Mouse (Mus musculus) midbrain, embryonic 13.5 days (tissue): ENCODE data around the gene Trim10. TPM values are rescaled to one million over a fixed set of nuclear protein-coding genes. Genes with fewer than 3 reads are reported as not detected.
"Not testable (repeated sequence)": the region's sequence is repeated elsewhere in the genome, so short reads cannot be mapped to it uniquely, and the experiment has no call there.

ENCODE experiments used
- ATAC-seq: fragments of 200-750 bp; cut with Nextera tagmentation; 2 replicates; pipeline ENCODE4 v1.8.0; 2017; ENCODE audit warnings: mild to moderate bottlenecking, moderate TSS enrichment, moderate library complexity
- H3K27ac ChIP-seq: fragments of 300-500 bp; sonication (generic); 2 replicates; pipeline ENCODE4 v1.5.1; 2015; ENCODE audit warnings: inconsistent platforms, mild to moderate bottlenecking, moderate library complexity
- H3K27me3 ChIP-seq: fragments of 300-500 bp; sonication (generic); 2 replicates; pipeline ENCODE4 v1.6.1; 2015; ENCODE audit warnings: mild to moderate bottlenecking, inconsistent platforms
- H3K36me3 ChIP-seq: fragments of 300-500 bp; sonication (generic); 2 replicates; pipeline ENCODE4 v1.6.1; 2015; ENCODE audit warnings: mild to moderate bottlenecking, inconsistent platforms
- H3K4me1 ChIP-seq: fragments of 300-500 bp; sonication (generic); replicated peaks from 2 replicates; pipeline ENCODE4 v1.6.1; 2015; ENCODE audit warnings: inconsistent platforms
- H3K4me2 ChIP-seq: fragments of 300-500 bp; sonication (generic); replicated peaks from 2 replicates; pipeline ENCODE4 v1.6.1; 2015; ENCODE audit warnings: moderate library complexity, mild to moderate bottlenecking, inconsistent platforms
- H3K4me3 ChIP-seq: fragments of 300-500 bp; sonication (generic); replicated peaks from 2 replicates; pipeline ENCODE4 v1.5.1; 2015; ENCODE audit warnings: mild to moderate bottlenecking, inconsistent platforms
- H3K9ac ChIP-seq: fragments of 300-500 bp; sonication (generic); replicated peaks from 2 replicates; pipeline ENCODE4 v1.6.1; 2015; ENCODE audit warnings: mild to moderate bottlenecking, inconsistent platforms
- H3K9me3 ChIP-seq: fragments of 300-500 bp; sonication (generic); 2 replicates; pipeline ENCODE4 v1.6.1; 2016; ENCODE audit warnings: mild to moderate bottlenecking, inconsistent platforms
- WGBS: fragments of 180-500 bp; shearing (Covaris S2); methylation state at CpG from one replicate; pipeline ENCODE4 v1.1.7; 2015; 5-methylcytosine and 5-hydroxymethylcytosine counted together
- polyA plus RNA-seq: library from polyadenylated mRNA; unstranded; fragments of >200 nt; fragmentation: Nextera tagmentation; extraction: Ambion mirVana; gene quantifications from 2 replicates; pipeline ENCODE4 v1.2.1, GENCODE M21; 2015

The Trim10 gene
- 1.2 and 2.0 TPM in 2 replicates for polyA plus RNA-seq

DNA sequence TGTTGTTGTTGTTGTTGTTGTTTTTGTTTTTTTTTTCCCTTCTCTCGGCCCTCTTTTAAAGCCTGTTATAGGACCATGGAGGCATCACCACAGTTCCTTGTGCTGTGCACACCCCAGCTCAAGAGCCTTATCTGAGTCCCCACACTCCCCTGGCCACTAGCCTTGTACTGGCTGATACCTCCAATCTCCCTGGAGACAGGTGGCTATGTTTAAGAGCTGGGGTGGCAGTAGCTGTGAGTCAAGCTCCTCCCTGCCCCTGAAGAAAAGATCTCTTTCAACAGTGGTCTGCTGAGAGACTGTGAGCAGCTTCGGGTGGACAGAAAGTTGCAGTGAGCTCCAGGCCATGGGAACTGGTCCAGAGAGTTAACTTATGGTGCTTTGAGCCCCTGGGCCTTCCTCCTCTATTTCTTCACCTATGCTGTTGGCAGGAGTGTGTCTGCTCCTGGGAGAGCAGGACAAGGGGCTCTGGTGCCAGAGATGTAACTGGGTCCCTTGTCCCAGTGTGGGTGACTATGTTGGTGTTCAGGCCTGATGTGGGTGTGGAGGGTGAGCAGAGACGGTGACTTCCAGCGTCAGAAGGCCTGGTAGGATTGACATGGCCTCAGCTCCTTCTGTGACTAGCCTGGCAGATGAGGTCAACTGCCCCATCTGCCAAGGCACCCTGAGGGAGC is at the start of gene Trim10:
Gene Trim10, plus strand, starts transcription at position 291 of the 671 bp plus-strand sequence.
- Histone ChIP-seq H3K4me3 (no peak within 1 kb of the TSS), H3K27ac (no peak within 1 kb of the TSS), H3K4me1 (peaks cover 7% of the 10 kb centered on the region), H3K9ac (no peak within 1 kb of the TSS), H3K9me3 (no peaks in the 10 kb centered on the region), H3K4me2 (no peak within 1 kb of the TSS), H3K27me3 (peaks cover 22% of the 10 kb centered on the region), H3K36me3 (no peaks in the 10 kb centered on the region)
- WGBS, result 79% methylated on average over 4 of the region's 4 CpGs
- no peak for ATAC-seq

DNA sequence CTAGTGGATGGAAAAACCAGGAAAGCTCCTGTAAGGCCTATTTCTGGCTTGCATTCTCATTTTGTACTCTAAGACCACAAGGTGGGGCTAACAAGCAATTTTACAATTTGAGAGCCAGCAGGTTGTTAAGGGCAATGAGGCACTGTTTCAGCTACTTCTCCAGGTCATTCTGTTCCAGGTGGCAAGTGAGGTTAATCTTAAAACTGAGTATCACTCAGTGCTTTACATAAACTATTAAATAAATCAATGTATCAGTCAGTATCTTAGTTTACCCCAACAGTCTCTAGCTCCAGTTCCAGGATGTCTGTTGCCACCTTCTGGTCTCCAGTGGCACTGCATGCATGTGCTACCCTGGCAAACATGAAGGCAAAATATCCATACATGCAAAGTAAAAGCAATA is 45.4 kb upstream of the Trim10 start:
- ATAC-seq, result peak; percentile 35
- Histone ChIP-seq H3K27me3 (no peaks in the 10 kb centered on the region), H3K9me3 (no peaks in the 10 kb centered on the region), H3K4me2 (no peak overlapping the region), H3K4me1 (no peaks in the 10 kb centered on the region), H3K4me3 (no peak overlapping the region), H3K36me3 (no peaks in the 10 kb centered on the region), H3K27ac (no peak overlapping the region), H3K9ac (no peak overlapping the region)

DNA sequence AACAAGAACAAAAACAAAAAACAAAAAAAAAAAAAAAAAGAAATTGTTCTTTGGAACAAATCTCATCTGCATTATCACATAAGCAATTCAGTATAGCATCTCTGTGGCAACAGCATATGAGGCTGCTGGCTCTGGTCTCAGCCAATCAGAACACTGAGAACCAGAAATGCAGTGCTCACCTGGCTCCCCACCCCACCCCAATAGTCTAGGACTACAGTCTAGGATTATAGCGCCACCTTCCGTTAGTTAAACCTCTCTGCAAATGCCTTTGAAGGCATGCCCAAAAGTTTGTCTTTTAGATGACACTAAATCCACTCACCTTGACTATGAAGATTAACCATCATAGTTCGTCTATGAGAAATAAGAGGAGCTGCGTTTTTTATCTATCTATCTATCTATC is 43.8 kb upstream of the Trim10 start:
- peak; percentile 65; the same call in 1 of the 2 replicates for ATAC-seq
- Histone ChIP-seq H3K27ac (no peak overlapping the region), H3K27me3 (no peaks in the 10 kb centered on the region), H3K9ac (no peak overlapping the region), H3K4me3 (no peak overlapping the region), H3K4me2 (no peak overlapping the region), H3K36me3 (no peaks in the 10 kb centered on the region), H3K9me3 (no peaks in the 10 kb centered on the region), H3K4me1 (no peaks in the 10 kb centered on the region)
- WGBS, result 25% methylated on average over 4 of the region's 4 CpGs

DNA sequence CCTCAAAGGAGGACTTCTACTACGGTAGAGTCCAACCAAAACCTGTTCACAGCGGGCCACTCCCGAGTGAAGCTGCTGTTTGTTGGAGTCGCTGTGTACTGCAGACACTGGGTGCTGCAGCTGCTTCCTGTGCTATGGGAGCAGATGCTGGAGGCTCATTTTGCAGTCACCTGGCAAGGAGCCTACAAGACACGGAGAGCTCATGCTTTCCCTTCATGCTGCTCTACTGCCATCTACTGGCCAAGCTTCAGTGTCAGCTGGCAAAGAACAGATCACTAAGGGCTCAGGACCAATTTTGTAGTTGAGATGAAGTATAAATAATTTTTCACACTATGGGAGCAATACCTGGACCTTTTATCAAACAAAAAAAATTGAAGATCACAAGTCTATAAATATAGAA is 43.4 kb upstream of the Trim10 start:
- not testable (repeated sequence) for H3K27ac ChIP-seq
- WGBS, result 19% methylated on average over 5 of the region's 5 CpGs
- peak; percentile 83 for ATAC-seq

DNA sequence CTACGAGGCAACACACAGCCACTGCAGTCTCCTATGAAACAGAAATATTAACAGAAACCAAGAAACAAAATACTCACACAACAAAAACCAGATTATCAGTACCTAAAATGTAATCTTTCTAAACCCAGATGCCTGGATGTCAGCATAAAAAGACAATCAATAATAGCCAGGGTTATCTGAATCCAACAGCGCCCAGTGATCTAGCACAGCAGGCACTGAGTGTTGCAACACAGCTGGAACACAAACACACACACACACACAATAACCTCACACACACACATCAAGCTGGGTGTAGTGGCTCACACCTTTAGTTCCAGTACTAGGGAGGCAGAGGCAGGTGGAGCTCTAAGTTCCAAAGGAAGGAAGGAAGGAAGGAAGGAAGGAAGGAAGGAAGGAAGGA is 40.9 kb upstream of the Trim10 start:
- no peak overlapping the region for H3K27ac ChIP-seq
- no peaks in the 10 kb centered on the region for H3K9me3 ChIP-seq
- no peak overlapping the region for H3K9ac ChIP-seq
- 82% methylated on average over 2 of the region's 2 CpGs for WGBS
- no peak overlapping the region for H3K4me2 ChIP-seq
- H3K27me3 ChIP-seq, result no peaks in the 10 kb centered on the region
- ATAC-seq, result no peak
- H3K4me3 ChIP-seq, result no peak overlapping the region
- H3K4me1 ChIP-seq, result no peaks in the 10 kb centered on the region
- no peaks in the 10 kb centered on the region for H3K36me3 ChIP-seq

More for the DNA sequence above, 43.4 kb upstream of the Trim10 start:
- H3K4me3 ChIP-seq, H3K4me2 ChIP-seq, H3K9ac ChIP-seq, H3K36me3 ChIP-seq, H3K27me3 ChIP-seq, H3K4me1 ChIP-seq, H3K9me3 ChIP-seq: not testable (repeated sequence)

DNA sequence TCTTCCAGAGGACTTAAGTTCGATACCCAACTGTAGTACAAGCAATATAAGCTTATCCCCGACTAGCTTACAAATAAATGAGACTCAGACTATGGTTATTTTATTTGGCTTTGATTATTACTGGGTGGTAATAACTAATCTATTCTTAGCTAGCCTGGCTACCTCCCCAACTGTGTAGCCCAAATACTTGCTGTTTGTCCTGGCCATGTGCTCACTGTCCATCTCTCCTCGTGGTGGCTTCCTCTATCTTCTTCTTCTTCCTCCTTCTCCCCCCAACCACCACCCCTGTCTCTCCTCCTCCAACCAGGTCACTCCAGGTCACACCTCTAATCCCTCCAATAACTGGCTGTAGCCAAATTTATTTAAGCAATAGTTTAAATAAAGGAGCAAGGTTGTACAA is 38.9 kb upstream of the Trim10 start:
- Histone ChIP-seq H3K9ac (no peak overlapping the region), H3K36me3 (no peaks in the 10 kb centered on the region), H3K4me2 (no peak overlapping the region), H3K9me3 (no peaks in the 10 kb centered on the region), H3K4me1 (no peaks in the 10 kb centered on the region), H3K27me3 (0 out of 2 replicates have a peak, but pooled peaks cover 3% of the 10 kb centered on the region), H3K27ac (no peak overlapping the region), H3K4me3 (no peak overlapping the region)
- whole genome bisulfite sequencing, result 78% methylated on average over 3 of the region's 3 CpGs
- no peak for ATAC-seq

DNA sequence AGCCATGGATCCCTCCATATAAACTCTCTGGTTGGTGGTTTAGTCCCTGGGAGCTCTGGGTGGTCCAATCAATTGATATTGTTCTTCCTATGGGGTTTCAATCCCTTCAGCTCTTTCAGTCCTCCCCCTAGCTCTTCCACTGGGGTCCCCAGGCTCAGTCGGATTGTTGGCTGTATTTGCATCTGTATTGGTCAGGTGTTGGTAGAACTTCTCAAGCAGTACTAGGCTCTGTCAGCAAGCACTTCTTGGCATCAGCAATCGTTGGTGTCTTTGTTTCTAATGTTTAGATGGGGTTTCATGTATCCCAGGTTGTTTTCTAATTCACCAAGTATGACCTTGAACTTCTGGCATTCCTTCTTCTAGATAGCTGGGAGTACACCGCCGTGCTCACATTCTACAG is 36.7 kb upstream of the Trim10 start:
- Histone ChIP-seq H3K36me3 (no peaks in the 10 kb centered on the region), H3K9me3 (no peaks in the 10 kb centered on the region), H3K27ac (no peak overlapping the region), H3K4me2 (no peak overlapping the region), H3K4me3 (no peak overlapping the region), H3K9ac (no peak overlapping the region), H3K27me3 (0 out of 2 replicates have a peak, but pooled peaks cover 3% of the 10 kb centered on the region), H3K4me1 (peaks cover 11% of the 10 kb centered on the region)
- no peak for ATAC-seq
- WGBS, result 54% methylated on average over 4 of the region's 4 CpGs

DNA sequence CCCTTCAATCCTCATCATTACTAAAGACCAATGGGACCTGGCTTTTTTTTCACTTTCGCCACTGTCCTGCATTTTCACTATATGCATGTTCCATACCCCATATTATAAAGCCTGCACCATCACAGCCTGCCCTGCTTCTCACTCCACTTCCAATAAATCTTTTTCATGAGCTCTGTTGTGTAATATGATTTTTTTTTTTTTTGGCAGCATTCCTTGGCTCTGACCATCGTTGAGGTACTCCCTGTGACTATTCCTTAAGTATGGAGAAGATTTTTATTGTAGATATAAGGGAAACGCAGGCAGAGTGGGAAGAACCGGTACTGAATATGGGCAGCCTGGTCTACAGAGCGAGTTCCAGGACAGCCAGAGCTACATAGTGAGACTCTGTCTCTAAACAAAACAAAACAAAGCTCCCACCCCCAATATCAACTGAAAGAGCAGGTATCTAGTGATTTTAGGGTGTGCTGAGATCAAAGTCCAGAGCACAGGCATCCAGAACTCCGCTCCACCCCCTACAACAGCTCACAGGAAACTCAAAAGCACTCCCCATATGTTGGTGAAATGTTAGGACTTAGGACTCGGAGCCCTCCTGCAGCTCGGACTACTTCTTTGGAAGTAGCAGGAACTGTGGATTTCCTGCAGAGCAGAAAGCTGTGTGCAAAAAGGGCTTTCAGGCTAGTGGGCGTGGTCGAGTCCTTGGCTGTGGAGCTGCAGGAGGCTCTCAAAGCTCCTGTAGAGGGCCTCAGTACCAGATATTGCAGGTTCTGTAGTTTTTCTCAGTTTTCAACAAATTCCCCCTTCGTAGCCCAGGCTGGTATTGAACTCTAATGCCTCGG is 33.6 kb upstream of the Trim10 start:
- Histone ChIP-seq H3K27ac (no peak overlapping the region; the same call in 1 of the 2 replicates), H3K36me3 (no peaks in the 10 kb centered on the region), H3K9me3 (no peaks in the 10 kb centered on the region), H3K27me3 (0 out of 2 replicates have a peak, but pooled peaks cover 3% of the 10 kb centered on the region), H3K4me1 (peaks cover 26% of the 10 kb centered on the region), H3K9ac (no peak overlapping the region), H3K4me3 (peak overlapping the region; percentile 71; the same call in 1 of the 2 replicates), H3K4me2 (peak overlapping the region; percentile 62)
- 39% methylated on average over 12 of the region's 12 CpGs for WGBS
- ATAC-seq, result no peak

DNA sequence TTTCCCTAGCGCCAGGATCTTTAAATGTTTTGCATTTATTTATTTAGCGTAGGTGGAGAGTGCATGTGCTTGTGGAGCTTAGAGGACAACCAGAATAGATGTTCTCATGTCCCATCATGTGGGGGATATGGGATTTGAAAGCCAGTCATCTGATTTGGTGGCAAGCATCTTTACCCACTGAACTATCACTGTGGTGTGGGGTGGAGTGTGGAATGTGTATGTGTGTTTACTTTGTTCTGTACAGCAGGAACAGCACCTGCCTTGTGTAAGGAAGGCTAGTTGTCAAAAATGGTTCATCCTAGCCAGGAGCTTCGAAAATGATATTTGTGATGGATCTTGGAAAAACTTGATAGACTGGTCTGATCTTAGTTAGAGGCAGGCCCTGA is 33.0 kb upstream of the Trim10 start:
- Histone ChIP-seq H3K4me1 (peaks cover 26% of the 10 kb centered on the region), H3K9me3 (no peaks in the 10 kb centered on the region), H3K27ac (peak overlapping the region; percentile 91; the same call in 1 of the 2 replicates), H3K36me3 (no peaks in the 10 kb centered on the region), H3K4me3 (peak overlapping the region; percentile 71), H3K27me3 (0 out of 2 replicates have a peak, but pooled peaks cover 3% of the 10 kb centered on the region), H3K9ac (peak overlapping the region; percentile 59), H3K4me2 (peak overlapping the region; percentile 62)
- ATAC-seq, result peak; percentile 28
- WGBS, result 9% methylated on average over 3 of the region's 3 CpGs

DNA sequence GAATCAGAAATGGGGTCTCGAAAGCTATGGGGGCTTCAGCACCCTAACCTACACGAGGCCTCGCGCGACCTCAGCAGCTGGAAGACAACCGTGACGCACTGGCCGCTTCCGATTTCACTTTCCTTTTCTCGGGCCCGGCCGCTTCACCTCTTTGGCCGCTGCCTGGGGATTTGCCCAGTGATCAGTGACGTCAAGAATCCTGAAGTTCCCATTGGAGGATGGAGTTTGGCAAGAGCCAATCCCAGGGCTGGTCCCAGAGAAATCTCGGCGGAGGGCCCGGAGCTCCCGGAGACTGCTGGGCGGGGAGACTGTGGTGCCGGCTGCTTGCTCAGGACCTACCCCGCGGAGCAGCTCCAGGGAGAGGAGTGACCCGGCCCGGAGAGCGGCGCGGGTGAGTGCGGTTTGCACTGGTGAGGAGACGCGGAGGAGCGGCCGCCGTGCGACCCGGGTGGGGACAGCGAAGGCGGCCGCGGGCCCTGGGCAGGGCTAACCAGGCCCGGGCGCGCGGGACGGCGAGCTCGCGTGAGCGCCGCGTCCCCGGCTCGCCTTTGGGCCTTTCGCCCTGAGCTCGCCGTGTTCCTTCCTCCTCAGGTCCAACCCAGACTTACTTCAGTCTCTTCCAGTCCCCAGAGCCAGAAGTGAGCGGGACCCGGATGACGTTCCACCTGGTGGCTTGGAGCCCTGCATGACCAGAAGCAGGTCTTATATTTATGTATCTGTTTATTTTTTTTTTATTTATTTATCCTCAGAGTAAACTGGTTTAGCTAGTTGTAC is 32.3 kb upstream of the Trim10 start, which contains the start of gene Trim26:
Gene Trim26, plus strand, starts transcription at position 261 of the 774 bp plus-strand sequence.
- Histone ChIP-seq H3K9ac (peak within 1 kb of the TSS; percentile 86), H3K4me3 (peak within 1 kb of the TSS; percentile 71), H3K27me3 (0 out of 2 replicates have a peak, but pooled peaks cover 3% of the 10 kb centered on the region), H3K9me3 (no peaks in the 10 kb centered on the region), H3K27ac (peak within 1 kb of the TSS; percentile 91), H3K36me3 (no peaks in the 10 kb centered on the region), H3K4me1 (peaks cover 26% of the 10 kb centered on the region), H3K4me2 (peak within 1 kb of the TSS; percentile 62)
- peak; percentile 99 for ATAC-seq
- under 1% methylated on average over 57 of the region's 58 CpGs for WGBS

DNA sequence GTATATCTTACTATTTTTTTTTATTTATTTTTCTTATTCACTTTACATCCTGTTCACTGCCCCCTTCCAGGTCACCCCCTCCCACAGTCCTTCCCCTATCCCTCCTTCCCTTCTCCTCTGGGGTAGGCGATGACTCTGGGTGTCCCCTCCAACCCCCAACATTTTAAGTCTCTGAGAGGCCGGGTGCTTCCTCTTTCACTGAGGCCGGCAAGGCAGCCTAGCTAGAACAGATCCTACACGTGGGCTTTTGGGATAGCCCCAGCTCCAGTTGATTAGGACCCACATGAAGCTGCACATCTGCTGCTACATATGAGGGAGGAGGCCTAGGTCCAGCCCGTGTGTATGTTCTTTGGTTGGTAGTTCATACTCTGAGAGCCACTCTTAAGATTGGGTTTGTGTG is 30.4 kb upstream of the Trim10 start:
- H3K4me3 ChIP-seq, result no peak overlapping the region
- H3K36me3 ChIP-seq, result no peaks in the 10 kb centered on the region
- 0 out of 2 replicates have a peak, but pooled peaks cover under 1% of the 10 kb centered on the region for H3K27me3 ChIP-seq
- no peak overlapping the region for H3K27ac ChIP-seq
- H3K9me3 ChIP-seq, result no peaks in the 10 kb centered on the region
- peaks cover 26% of the 10 kb centered on the region for H3K4me1 ChIP-seq
- ATAC-seq, result no peak
- H3K9ac ChIP-seq, result no peak overlapping the region
- WGBS, result 90% methylated on average over 5 of the region's 5 CpGs
- H3K4me2 ChIP-seq, result no peak overlapping the region
